Mouse (Mus musculus) lung, embryonic 16.5 days (tissue): ENCODE data around the gene Zfp781. TPM values are rescaled to one million over a fixed set of nuclear protein-coding genes. Genes with fewer than 3 reads are reported as not detected.
"Not testable (repeated sequence)": the region's sequence is repeated elsewhere in the genome, so short reads cannot be mapped to it uniquely, and the experiment has no call there.

Experiments
- ATAC-seq: fragments of 200-750 bp; cut with Nextera tagmentation; 2 replicates; pipeline ENCODE4 v1.8.0; 2017; ENCODE audit warnings: low read depth, mild to moderate bottlenecking, moderate library complexity
- H3K27ac ChIP-seq: fragments of 300-500 bp; sonication (generic); 2 replicates; pipeline ENCODE4 v1.5.1; 2014; ENCODE audit warnings: mild to moderate bottlenecking, control low read depth, low read length
- H3K27me3 ChIP-seq: fragments of 300-500 bp; sonication (generic); 2 replicates; pipeline ENCODE4 v1.6.1; 2014; ENCODE audit warnings: low read depth, low read length, mixed read lengths; ENCODE audit not compliant: control insufficient read depth, insufficient read depth
- H3K36me3 ChIP-seq: fragments of 300-500 bp; sonication (generic); 2 replicates; pipeline ENCODE4 v1.6.1; 2014; ENCODE audit warnings: low read length; ENCODE audit not compliant: control insufficient read depth, insufficient read depth
- H3K4me1 ChIP-seq: fragments of 300-500 bp; sonication (generic); replicated peaks from 2 replicates; pipeline ENCODE4 v1.6.1; 2014; ENCODE audit warnings: low read length, mixed read lengths; ENCODE audit not compliant: control insufficient read depth, insufficient read depth
- H3K4me2 ChIP-seq: fragments of 300-500 bp; sonication (generic); 2 replicates; pipeline ENCODE4 v1.6.1; 2014; ENCODE audit warnings: low read depth, low read length, control low read depth
- H3K4me3 ChIP-seq: fragments of 300-500 bp; sonication (generic); 2 replicates; pipeline ENCODE4 v1.5.1; 2014; ENCODE audit warnings: mild to moderate bottlenecking, low read length, control low read depth
- H3K9ac ChIP-seq: fragments of 300-500 bp; sonication (generic); 2 replicates; pipeline ENCODE4 v1.6.1; 2014; ENCODE audit warnings: low read length, control low read depth
- H3K9me3 ChIP-seq: fragments of 300-500 bp; sonication (generic); 2 replicates; pipeline ENCODE4 v1.6.1; 2016; ENCODE audit warnings: low read length; ENCODE audit not compliant: control insufficient read depth
- WGBS: fragments of 180-500 bp; shearing (Covaris S2); extraction: QIAGEN DNeasy Blood & Tissue Kit; methylation state at CpG from one replicate; pipeline ENCODE4 v1.1.7; 2014; 5-methylcytosine and 5-hydroxymethylcytosine counted together
- polyA plus RNA-seq: library from polyadenylated mRNA; unstranded; fragments of >200 nt; fragmentation: Nextera tagmentation; extraction: Ambion mirVana; gene quantifications from 2 replicates; pipeline ENCODE4 v1.2.1, GENCODE M21; 2015

Gene Zfp781
- polyA plus RNA-seq: 3.0 and 4.7 TPM in 2 replicates

DNA sequence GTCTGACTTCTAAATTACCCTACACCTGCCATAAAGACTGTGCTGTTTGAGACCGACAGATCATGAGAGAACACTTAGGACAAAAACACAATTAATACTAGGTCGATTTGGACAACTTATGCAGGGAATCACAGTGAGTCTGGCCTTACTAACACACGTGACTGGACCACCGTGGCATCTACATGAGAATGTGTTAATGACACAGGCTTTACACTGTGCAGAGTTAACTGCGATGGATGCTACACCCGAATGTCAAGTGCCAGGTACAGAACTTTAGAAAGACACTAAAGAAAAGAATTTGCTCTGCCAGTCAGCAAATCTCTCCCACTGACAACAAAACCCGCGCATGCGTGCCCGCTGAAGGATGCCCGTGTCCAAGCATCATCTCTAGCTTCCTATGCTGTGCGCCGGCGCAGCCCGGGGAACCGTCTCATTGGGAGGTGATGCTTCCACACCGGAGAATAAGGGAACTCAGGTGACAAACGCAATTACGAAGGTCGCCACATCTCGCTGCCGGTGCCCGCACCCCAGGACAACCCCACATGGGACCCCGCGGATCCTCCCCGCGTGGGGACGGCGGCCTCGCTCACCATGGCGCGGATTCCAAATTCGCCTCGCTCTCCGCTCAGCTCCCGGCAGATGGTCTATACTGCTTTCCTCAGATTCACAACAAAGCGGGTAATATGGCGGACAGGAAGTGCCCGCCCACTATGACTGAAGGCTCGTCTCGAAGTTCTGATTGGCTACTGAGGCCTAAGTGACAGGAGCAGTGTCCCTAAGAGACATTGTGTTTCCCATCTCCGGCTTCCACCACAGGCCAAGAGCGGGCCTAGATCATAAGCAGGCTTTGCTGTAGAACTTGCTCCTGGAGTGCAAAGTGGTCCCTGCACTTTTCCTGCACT lies at the start of gene Zfp781:
TSS of gene Zfp781 (minus strand) at position 639 of the 902 bp plus-strand sequence.
- H3K27me3 ChIP-seq, H3K4me2 ChIP-seq, H3K27ac ChIP-seq, H3K4me3 ChIP-seq, H3K4me1 ChIP-seq, H3K9ac ChIP-seq, H3K9me3 ChIP-seq, H3K36me3 ChIP-seq: not testable (repeated sequence)
- peak; percentile 98 for ATAC-seq
- WGBS: no CpG with 5 or more reads among the region's 43 CpGs

DNA sequence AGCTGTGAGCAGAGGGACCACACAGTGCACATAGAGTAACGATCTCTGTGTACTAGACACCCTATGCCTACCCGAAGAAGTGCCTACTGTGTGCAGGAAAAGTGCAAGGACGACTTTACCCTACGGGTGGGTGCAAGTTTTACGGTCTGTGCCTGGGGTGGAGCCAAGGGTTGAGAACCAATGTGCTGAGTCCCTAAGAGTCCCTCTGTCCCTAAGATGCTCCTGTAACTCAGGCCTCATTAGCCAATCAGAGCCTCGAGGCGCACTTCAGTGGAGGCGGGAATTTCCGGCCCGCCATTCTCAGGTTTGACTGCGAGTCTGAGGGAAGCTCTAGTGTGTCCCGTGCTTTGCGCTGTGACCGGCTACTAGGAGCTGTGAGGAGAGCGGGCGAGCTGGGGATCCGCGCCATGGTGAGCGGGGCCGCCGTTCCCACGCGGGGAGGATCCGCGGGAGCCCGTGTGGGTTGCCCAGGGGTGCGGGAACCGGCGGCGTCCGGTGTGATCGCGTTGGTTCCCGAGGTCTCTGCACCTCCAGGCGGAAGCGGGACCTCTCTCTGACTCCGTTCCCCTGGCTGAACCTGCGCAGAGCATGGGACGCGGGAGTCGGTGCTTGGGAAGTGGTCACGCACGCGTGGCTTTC lies 48.2 kb upstream of the Zfp781 start:
- not testable (repeated sequence) for H3K36me3 ChIP-seq, H3K27me3 ChIP-seq, H3K27ac ChIP-seq, H3K4me3 ChIP-seq, H3K4me2 ChIP-seq, H3K4me1 ChIP-seq, H3K9me3 ChIP-seq, H3K9ac ChIP-seq
- no CpG with 5 or more reads among the region's 44 CpGs for WGBS
- peak; percentile 36; the same call in 1 of the 2 replicates for ATAC-seq

- not testable (repeated sequence) for H3K9ac ChIP-seq, H3K9me3 ChIP-seq, H3K4me2 ChIP-seq, H3K4me3 ChIP-seq, H3K27ac ChIP-seq, H3K4me1 ChIP-seq, H3K36me3 ChIP-seq, H3K27me3 ChIP-seq
- ATAC-seq: peak; percentile 37
- no CpG with 5 or more reads among the region's 3 CpGs for WGBS
Observed at GRCm38 (mm10) chr10:81930744-81931118, 451 bp upstream of the Zfp781 start.

- whole genome bisulfite sequencing: 30% methylated on average over 4 of the region's 49 CpGs
- not testable (repeated sequence) for H3K4me2 ChIP-seq, H3K4me1 ChIP-seq, H3K9me3 ChIP-seq, H3K9ac ChIP-seq, H3K27ac ChIP-seq, H3K4me3 ChIP-seq, H3K36me3 ChIP-seq, H3K27me3 ChIP-seq
- ATAC-seq: peak; percentile 100
Observed at GRCm38 (mm10) chr10:81863409-81864407, 66.6 kb downstream of the Zfp781 start, which contains the start of gene Gm32687. TSS of gene Gm32687 (plus strand) at chr10:81863934.

Other genes starting within 250 kb of the Zfp781 start
- gene Zfp433, start 225.7 kb downstream of the Zfp781 start, polyA plus RNA-seq: 18.5 and 20.9 TPM in 2 replicates
- gene Gm3055, start 159.3 kb downstream of the Zfp781 start, polyA plus RNA-seq: 10.2 and 10.6 TPM in 2 replicates
- 2.5 and 3.9 TPM in 2 replicates for gene Gm4767, start 118.3 kb downstream of the Zfp781 start, polyA plus RNA-seq
- 9.0 and 10.9 TPM in 2 replicates for gene Gm32687, start 66.5 kb downstream of the Zfp781 start, polyA plus RNA-seq
- gene Zfp873, start 117.6 kb upstream of the Zfp781 start, polyA plus RNA-seq: 12.9 and 15.6 TPM in 2 replicates
- 5.2 and 5.7 TPM in 2 replicates for gene BC024063, start 152.9 kb upstream of the Zfp781 start, polyA plus RNA-seq
- gene AU041133, start 197.5 kb upstream of the Zfp781 start, polyA plus RNA-seq: 6.1 and 6.7 TPM in 2 replicates